Mouse (Mus musculus) olfactory bulb, adult 2 months (tissue): ENCODE measurements around the gene Dcdc2a. TPM values are rescaled to one million over a fixed set of nuclear protein-coding genes. Genes with fewer than 3 reads are reported as not detected.

Experiments used
- H3K27ac ChIP-seq: fragments of 200-500 bp; 2 replicates; pipeline ENCODE4 v1.5.1; 2012; ENCODE audit warnings: low read depth, low read length; ENCODE audit not compliant: insufficient read depth
- H3K4me1 ChIP-seq: fragments of 200-500 bp; 2 replicates; pipeline ENCODE4 v1.6.1; 2012; ENCODE audit warnings: low read length; ENCODE audit not compliant: control insufficient read depth, insufficient read depth
- H3K4me3 ChIP-seq: fragments of 200-500 bp; 2 replicates; pipeline ENCODE4 v1.5.1; 2012; ENCODE audit warnings: mild to moderate bottlenecking, low read depth, low read length, moderate library complexity; ENCODE audit not compliant: insufficient read depth
- CTCF ChIP-seq: fragments of 200-500 bp; IDR thresholded peaks from 2 replicates; pipeline ENCODE4 v1.5.1; 2012; ENCODE audit warnings: low read depth, mild to moderate bottlenecking, low read length, moderate library complexity; ENCODE audit not compliant: insufficient read depth
- POLR2A ChIP-seq: fragments of 200-500 bp; IDR thresholded peaks from 2 replicates; pipeline ENCODE4 v1.6.1; 2012; ENCODE audit warnings: mild to moderate bottlenecking, low read depth, low read length, moderate library complexity; ENCODE audit not compliant: insufficient read depth
- WGBS: fragments of 180-500 bp; shearing (Covaris S2); methylation state at CpG from one replicate; pipeline ENCODE4 v1.1.7; 2018; 5-methylcytosine and 5-hydroxymethylcytosine counted together
- polyA plus RNA-seq: library from polyadenylated mRNA; stranded (reverse); fragments of >200 nt; gene quantifications from 2 replicates; pipeline ENCODE4 v1.2.4, GENCODE M21; 2012; ENCODE audit warnings: low replicate concordance; ENCODE audit not compliant: missing spikeins, insufficient read depth, insufficient read length

The Dcdc2a gene
- polyA plus RNA-seq, 1 experiment = not detected

GRCm38 (mm10) chr13:25178236-25179001 lies 122.6 kb downstream of the Dcdc2a start:
- peaks cover 2% of the 10 kb centered on the region; the same call in 1 of the 2 replicates for H3K4me1 ChIP-seq
- TF ChIP-seq CTCF = no peak
- H3K27ac ChIP-seq = no peak overlapping the region
- WGBS = 77% methylated on average over 4 of the region's 4 CpGs
- H3K4me3 ChIP-seq = no peak overlapping the region

GRCm38 (mm10) chr13:25186436-25187325 lies 130.9 kb downstream of the Dcdc2a start:
- H3K4me3 ChIP-seq = no peak overlapping the region
- WGBS = 55% methylated on average over 7 of the region's 7 CpGs
- no peak for TF ChIP-seq POLR2A
- TF ChIP-seq CTCF = no peak
- H3K4me1 ChIP-seq = no peaks in the 10 kb centered on the region
- no peak overlapping the region for H3K27ac ChIP-seq

- H3K4me1 ChIP-seq = no peaks in the 10 kb centered on the region
- H3K27ac ChIP-seq = no peak overlapping the region
- no peak overlapping the region for H3K4me3 ChIP-seq
- no peak for TF ChIP-seq POLR2A
- TF ChIP-seq CTCF = no peak
- 24% methylated on average over 6 of the region's 6 CpGs for WGBS
Measured at GRCm38 (mm10) chr13:25187326-25187710, 131.5 kb downstream of the Dcdc2a start.

GRCm38 (mm10) chr13:25189419-25190144 lies 133.8 kb downstream of the Dcdc2a start:
- WGBS = 91% methylated on average over 11 of the region's 11 CpGs
- Histone ChIP-seq H3K4me1 (peaks cover 5% of the 10 kb centered on the region; the same call in 1 of the 2 replicates), H3K27ac (no peak overlapping the region), H3K4me3 (no peak overlapping the region)
- TF ChIP-seq POLR2A = no peak
- TF ChIP-seq CTCF = no peak

GRCm38 (mm10) chr13:25190218-25190617 lies 134.4 kb downstream of the Dcdc2a start:
- H3K4me3 ChIP-seq = no peak overlapping the region
- no peak overlapping the region for H3K27ac ChIP-seq
- TF ChIP-seq CTCF (no peak), POLR2A (no peak)
- 82% methylated on average over 3 of the region's 3 CpGs for WGBS
- H3K4me1 ChIP-seq = peaks cover 7% of the 10 kb centered on the region; the same call in 1 of the 2 replicates

GRCm38 (mm10) chr13:25195706-25196105 lies 139.9 kb downstream of the Dcdc2a start:
- 88% methylated on average over 10 of the region's 10 CpGs for WGBS
- no peak for TF ChIP-seq POLR2A
- TF ChIP-seq CTCF = no peak
- H3K27ac ChIP-seq = no peak overlapping the region

GRCm38 (mm10) chr13:25199916-25200315 lies 144.1 kb downstream of the Dcdc2a start:
- WGBS = 86% methylated on average over 3 of the region's 3 CpGs
- Histone ChIP-seq H3K4me1 (no peaks in the 10 kb centered on the region), H3K4me3 (no peak overlapping the region), H3K27ac (no peak overlapping the region)
- TF ChIP-seq POLR2A (no peak), CTCF (no peak)

More at GRCm38 (mm10) chr13:25195706-25196105, 139.9 kb downstream of the Dcdc2a start:
- H3K4me1 ChIP-seq = peaks cover 7% of the 10 kb centered on the region; the same call in 1 of the 2 replicates
- H3K4me3 ChIP-seq = no peak overlapping the region

GRCm38 (mm10) chr13:25206950-25207349 lies 151.1 kb downstream of the Dcdc2a start:
- Histone ChIP-seq H3K27ac (no peak overlapping the region), H3K4me3 (no peak overlapping the region), H3K4me1 (no peaks in the 10 kb centered on the region)
- TF ChIP-seq CTCF (no peak), POLR2A (no peak)
- 86% methylated on average over 5 of the region's 5 CpGs for WGBS

GRCm38 (mm10) chr13:25218394-25218793 lies 162.6 kb downstream of the Dcdc2a start:
- H3K4me3 ChIP-seq = no peak overlapping the region
- TF ChIP-seq POLR2A = no peak
- TF ChIP-seq CTCF = no peak
- no peaks in the 10 kb centered on the region for H3K4me1 ChIP-seq
- WGBS = 94% methylated on average over 1 of the region's 1 CpGs
- no peak overlapping the region for H3K27ac ChIP-seq
